Mouse (Mus musculus) midbrain, postnatal 0 days (tissue): ENCODE measurements around the gene Plscr1. TPM values are rescaled to one million over a fixed set of nuclear protein-coding genes. Genes with fewer than 3 reads are reported as not detected.

Experiments used
- ATAC-seq: fragments of 200-750 bp; cut with Nextera tagmentation; 2 replicates; pipeline ENCODE4 v1.8.0; 2017; ENCODE audit warnings: moderate number of reproducible peaks, mild to moderate bottlenecking, moderate TSS enrichment, moderate library complexity; ENCODE audit not compliant: low FRiP score
- DNase-seq: peaks from one replicate; pipeline ENCODE4 v3.0.0-alpha.2; 2015; ENCODE audit warnings: low spot score
- H3K27ac ChIP-seq: fragments of 300-500 bp; sonication (generic); 2 replicates; pipeline ENCODE4 v1.5.1; 2014; ENCODE audit warnings: low read depth, mild to moderate bottlenecking, low read length, mixed read lengths
- H3K27me3 ChIP-seq: fragments of 300-500 bp; sonication (generic); 2 replicates; pipeline ENCODE4 v1.6.1; 2014; ENCODE audit warnings: low read length, control low read depth, mixed read lengths; ENCODE audit not compliant: insufficient read depth
- H3K36me3 ChIP-seq: fragments of 300-500 bp; sonication (generic); 2 replicates; pipeline ENCODE4 v1.6.1; 2014; ENCODE audit warnings: low read length, control low read depth, mixed read lengths; ENCODE audit not compliant: insufficient read depth
- H3K4me1 ChIP-seq: fragments of 300-500 bp; sonication (generic); 2 replicates; pipeline ENCODE4 v1.6.1; 2014; ENCODE audit warnings: mild to moderate bottlenecking, control low read depth, antibody characterized with exemption, low read length, mixed read lengths; ENCODE audit not compliant: insufficient read depth
- H3K4me2 ChIP-seq: fragments of 300-500 bp; sonication (generic); 2 replicates; pipeline ENCODE4 v1.6.1; 2014; ENCODE audit warnings: low read depth, mild to moderate bottlenecking, low read length, mixed read lengths; ENCODE audit not compliant: poor library complexity, severe bottlenecking
- H3K4me3 ChIP-seq: fragments of 300-500 bp; sonication (generic); 2 replicates; pipeline ENCODE4 v1.5.1; 2014; ENCODE audit warnings: low read depth, mild to moderate bottlenecking, low read length, moderate library complexity
- H3K9ac ChIP-seq: fragments of 300-500 bp; sonication (generic); replicated peaks from 2 replicates; pipeline ENCODE4 v1.6.1; 2014; ENCODE audit warnings: mild to moderate bottlenecking, low read length, moderate library complexity, mixed read lengths; ENCODE audit not compliant: poor library complexity, severe bottlenecking
- H3K9me3 ChIP-seq: fragments of 300-500 bp; sonication (generic); 2 replicates; pipeline ENCODE4 v1.6.1; 2016; ENCODE audit warnings: low read length, control low read depth
- CTCF ChIP-seq: IDR thresholded peaks from 2 replicates; pipeline ENCODE4 v1.5.1; 2016; ENCODE audit warnings: antibody characterized with exemption, mild to moderate bottlenecking
- WGBS: fragments of 180-500 bp; shearing (Covaris S2); extraction: QIAGEN DNeasy Blood & Tissue Kit; methylation state at CpG from one replicate; pipeline ENCODE4 v1.1.7; 2014; 5-methylcytosine and 5-hydroxymethylcytosine counted together
- polyA plus RNA-seq: library from polyadenylated mRNA; unstranded; fragments of >200 nt; fragmentation: Nextera tagmentation; extraction: Ambion mirVana; gene quantifications from 2 replicates; pipeline ENCODE4 v1.2.1, GENCODE M21; 2015
- total RNA-seq: library from RNA; depleted of rRNA; stranded (reverse); fragments of >200 nt; gene quantifications from 2 replicates; pipeline ENCODE4 v1.2.3, GENCODE M21; 2014

Gene Plscr1
- total and polyA plus RNA-seq, 2 experiments from 2014 or later = 6.6 to 6.7 TPM

DNA sequence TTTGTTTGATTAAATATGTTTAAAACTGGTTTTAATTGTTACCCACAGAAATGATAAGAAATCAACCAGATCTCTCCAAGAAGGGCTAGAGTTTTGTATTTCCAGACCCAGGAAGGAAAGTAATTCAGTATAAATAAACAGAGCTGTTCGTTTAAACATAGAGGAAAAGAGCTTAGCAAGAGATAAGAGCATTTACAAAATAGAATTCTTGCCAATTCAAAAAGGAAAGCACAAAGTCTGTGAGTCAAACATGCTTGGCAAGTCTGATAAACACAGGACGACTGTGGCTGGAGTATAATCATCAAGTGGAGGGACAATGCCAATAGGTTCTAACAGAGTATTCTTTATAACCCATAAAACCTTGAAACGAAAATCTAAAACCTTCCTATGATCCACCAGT lies 38.5 kb upstream of the Plscr1 start:
- H3K4me1 ChIP-seq = no peaks in the 10 kb centered on the region
- no peak overlapping the region for H3K27ac ChIP-seq
- no peak overlapping the region for H3K4me2 ChIP-seq
- 61% methylated on average over 3 of the region's 3 CpGs for WGBS
- no peak for ATAC-seq
- no peak overlapping the region for H3K9ac ChIP-seq
- no peak for DNase-seq
- H3K27me3 ChIP-seq = no peaks in the 10 kb centered on the region
- TF ChIP-seq CTCF = no peak
- H3K9me3 ChIP-seq = no peaks in the 10 kb centered on the region
- H3K36me3 ChIP-seq = no peaks in the 10 kb centered on the region
- no peak overlapping the region for H3K4me3 ChIP-seq

DNA sequence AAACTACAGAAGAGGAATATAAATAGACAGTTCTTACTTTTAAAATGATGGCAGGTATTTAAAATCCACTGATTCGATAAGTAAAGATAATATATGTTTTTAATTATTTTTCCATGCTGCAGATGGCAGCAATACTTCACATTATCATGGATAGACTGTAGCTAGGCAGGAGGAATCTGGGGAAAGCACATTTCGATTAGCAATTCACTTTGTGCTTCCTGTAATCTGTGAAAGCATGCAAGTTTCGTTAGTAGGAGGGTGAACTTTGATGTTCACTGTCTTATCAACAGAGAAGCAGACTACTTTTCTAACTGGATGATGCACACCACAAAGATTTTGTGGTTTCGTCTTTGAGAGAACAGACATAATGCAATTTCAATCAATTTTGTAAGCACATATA lies 32.1 kb upstream of the Plscr1 start:
- DNase-seq (peak; percentile 67), ATAC-seq (0 out of 2 replicates have a peak, but pooled peaks have one; percentile 41)
- no peak overlapping the region for H3K9ac ChIP-seq
- no peaks in the 10 kb centered on the region for H3K27me3 ChIP-seq
- no peak overlapping the region for H3K27ac ChIP-seq
- H3K36me3 ChIP-seq = no peaks in the 10 kb centered on the region
- peak; percentile 72 for TF ChIP-seq CTCF
- H3K9me3 ChIP-seq = no peaks in the 10 kb centered on the region
- WGBS = 39% methylated on average over 4 of the region's 4 CpGs
- no peak overlapping the region for H3K4me3 ChIP-seq
- no peaks in the 10 kb centered on the region for H3K4me1 ChIP-seq
- H3K4me2 ChIP-seq = no peak overlapping the region

DNA sequence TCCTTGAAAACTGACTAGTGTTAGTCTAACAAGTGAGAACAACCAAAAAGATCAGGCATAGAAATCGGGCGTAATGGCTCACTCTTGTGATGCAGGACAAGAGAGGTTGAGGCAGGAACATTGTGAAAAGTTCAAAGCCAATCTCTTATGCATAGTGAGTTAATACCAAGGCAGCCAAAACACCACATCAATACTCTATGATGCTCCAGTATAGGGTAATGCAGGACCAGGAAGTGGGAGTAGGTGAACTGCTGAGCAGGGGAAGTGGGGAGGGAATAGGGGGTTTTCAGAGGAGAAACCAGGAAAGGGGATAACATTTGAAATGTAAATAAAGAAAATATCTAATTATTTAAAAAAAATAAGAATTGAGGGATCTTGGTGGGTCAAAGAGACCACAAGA lies 31.7 kb upstream of the Plscr1 start:
- DNase-seq (no peak), ATAC-seq (no peak)
- WGBS = 82% methylated on average over 2 of the region's 2 CpGs
- Histone ChIP-seq H3K9me3 (no peaks in the 10 kb centered on the region), H3K9ac (no peak overlapping the region), H3K4me3 (no peak overlapping the region), H3K36me3 (no peaks in the 10 kb centered on the region), H3K27ac (no peak overlapping the region), H3K27me3 (no peaks in the 10 kb centered on the region), H3K4me2 (no peak overlapping the region), H3K4me1 (no peaks in the 10 kb centered on the region)
- TF ChIP-seq CTCF = no peak

DNA sequence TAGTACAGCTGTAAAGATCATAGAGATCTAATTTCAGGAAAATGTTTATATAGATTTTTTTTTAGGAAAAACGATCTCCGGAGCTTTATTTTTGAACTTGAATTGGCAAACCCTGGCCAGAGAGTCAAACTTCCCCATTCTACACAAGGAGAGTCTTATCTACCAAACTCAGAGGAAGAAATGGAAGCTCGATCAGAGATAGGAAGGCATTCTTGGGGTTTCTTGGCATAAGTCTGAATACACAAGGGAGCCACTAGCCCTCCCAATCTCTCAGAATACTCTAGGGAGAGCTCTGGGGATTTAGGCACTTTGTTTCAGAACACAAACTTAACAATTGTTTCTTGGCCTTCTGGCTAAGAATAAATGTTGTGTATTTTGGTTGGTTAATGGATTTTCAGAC lies 29.4 kb upstream of the Plscr1 start:
- no peak for ATAC-seq

DNA sequence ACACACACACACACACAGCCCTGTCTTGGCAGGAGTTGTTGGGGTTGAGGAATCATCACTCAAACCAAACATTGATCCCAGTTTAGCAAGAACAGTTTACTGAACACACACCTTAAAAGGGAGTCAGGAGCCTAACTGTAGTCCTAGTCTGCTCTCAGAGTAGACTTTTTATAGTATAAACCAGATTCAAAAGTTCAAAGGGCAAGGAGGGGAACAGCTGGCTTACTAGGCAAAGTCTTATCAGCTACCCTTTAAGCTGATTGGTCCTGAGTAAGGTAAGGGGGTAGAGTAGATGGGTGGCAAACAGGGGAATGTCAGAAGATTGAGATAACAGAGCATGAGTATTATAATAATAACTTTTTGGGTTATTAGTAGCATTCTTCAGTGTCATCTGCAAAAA lies 28.1 kb upstream of the Plscr1 start:
- Histone ChIP-seq H3K4me3 (no peak overlapping the region), H3K27me3 (no peaks in the 10 kb centered on the region), H3K9me3 (no peaks in the 10 kb centered on the region), H3K4me2 (no peak overlapping the region), H3K4me1 (no peaks in the 10 kb centered on the region), H3K9ac (no peak overlapping the region), H3K27ac (no peak overlapping the region), H3K36me3 (no peaks in the 10 kb centered on the region)
- DNase-seq = no peak
- no peak for TF ChIP-seq CTCF
- no peak for ATAC-seq

More for the DNA sequence above, 29.4 kb upstream of the Plscr1 start:
- Histone ChIP-seq H3K9me3 (no peaks in the 10 kb centered on the region), H3K4me2 (no peak overlapping the region), H3K36me3 (no peaks in the 10 kb centered on the region), H3K4me3 (no peak overlapping the region), H3K9ac (no peak overlapping the region), H3K4me1 (no peaks in the 10 kb centered on the region), H3K27ac (no peak overlapping the region), H3K27me3 (no peaks in the 10 kb centered on the region)
- no peak for DNase-seq
- TF ChIP-seq CTCF = no peak
- 78% methylated on average over 3 of the region's 3 CpGs for WGBS

DNA sequence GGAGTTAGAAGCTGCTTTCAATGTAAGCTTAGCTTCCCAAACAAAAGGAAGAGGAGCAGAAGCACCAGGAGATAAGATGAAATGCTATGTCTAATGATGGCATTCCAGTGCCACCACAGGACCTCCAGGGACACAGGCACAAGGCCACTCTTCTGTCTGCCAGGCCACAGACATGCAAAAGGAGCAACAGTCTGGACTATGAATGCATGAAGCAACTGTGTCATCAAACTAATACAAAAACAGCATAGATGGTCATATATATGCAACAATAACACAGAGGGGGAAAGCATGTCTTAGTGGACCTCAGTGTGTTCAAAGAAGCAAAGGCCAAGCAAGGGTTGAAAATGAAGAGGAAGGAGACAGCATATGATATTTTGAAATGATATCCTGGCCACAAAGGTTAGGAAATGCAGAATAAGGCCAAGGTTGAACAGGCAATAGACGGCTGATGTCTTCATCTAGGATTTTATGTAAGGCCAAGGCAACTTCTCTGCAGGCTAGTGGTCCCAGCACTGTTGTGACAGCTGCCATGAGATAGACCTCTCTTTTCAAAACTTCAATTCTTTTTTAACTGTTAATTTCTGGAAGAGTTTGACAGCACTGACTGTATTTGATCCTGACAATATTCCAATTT lies 24.8 kb upstream of the Plscr1 start:
- Histone ChIP-seq H3K4me3 (no peak overlapping the region), H3K4me1 (no peaks in the 10 kb centered on the region), H3K9ac (no peak overlapping the region), H3K27me3 (no peaks in the 10 kb centered on the region), H3K36me3 (no peaks in the 10 kb centered on the region), H3K4me2 (no peak overlapping the region), H3K27ac (no peak overlapping the region), H3K9me3 (no peaks in the 10 kb centered on the region)
- ATAC-seq (no peak), DNase-seq (no peak)
- 84% methylated on average over 1 of the region's 1 CpGs for WGBS
- TF ChIP-seq CTCF = no peak
